Mouse (Mus musculus) monocyte, adult 2 months (primary cell): Measurements from ENCODE around the gene Apol9a.
"Not testable (repeated sequence)": the region's sequence is repeated elsewhere in the genome, so short reads cannot be mapped to it uniquely, and the experiment has no call there.

Source experiments
- DNase-seq, 2 experiments: peaks; one replicate each; pipeline ENCODE4 v3.0.0; 2022; ENCODE audit warnings: low spot score in 2 of 2, low read depth in 1 of 2

Apol9a gene

GRCm38 (mm10) chr15:77411035-77411434 is at the start of gene Apol9a:
TSS of gene Apol9a (minus strand) at chr15:77411135.
- not testable (repeated sequence) for DNase-seq

- not testable (repeated sequence) for DNase-seq
These were observed 39.0 kb upstream of the Apol9a start for GRCm38 (mm10) chr15:77449927-77450326.

- not testable (repeated sequence) for DNase-seq
These were observed 36.5 kb upstream of the Apol9a start, which contains the start of gene Apol7b for GRCm38 (mm10) chr15:77447392-77447791. TSS of gene Apol7b (minus strand) at chr15:77447492.

GRCm38 (mm10) chr15:77445668-77446067 is 34.7 kb upstream of the Apol9a start:
- DNase-seq = not testable (repeated sequence)

GRCm38 (mm10) chr15:77444746-77445145 is 33.8 kb upstream of the Apol9a start:
- not testable (repeated sequence) for DNase-seq

GRCm38 (mm10) chr15:77428690-77429448 is 17.9 kb upstream of the Apol9a start:
- DNase-seq = not testable (repeated sequence)

- not testable (repeated sequence) for DNase-seq
These were observed 12.0 kb upstream of the Apol9a start for GRCm38 (mm10) chr15:77422925-77423324.

GRCm38 (mm10) chr15:77419657-77420056 is 8.7 kb upstream of the Apol9a start:
- not testable (repeated sequence) for DNase-seq

GRCm38 (mm10) chr15:77416655-77417333 is 5.9 kb upstream of the Apol9a start:
- DNase-seq = not testable (repeated sequence)

GRCm38 (mm10) chr15:77415653-77416052 is 4.7 kb upstream of the Apol9a start:
- not testable (repeated sequence) for DNase-seq

GRCm38 (mm10) chr15:77412695-77413094 is 1.8 kb upstream of the Apol9a start:
- not testable (repeated sequence) for DNase-seq

GRCm38 (mm10) chr15:77406370-77406769 is 4.6 kb downstream of the Apol9a start:
- not testable (repeated sequence) for DNase-seq

GRCm38 (mm10) chr15:77399027-77399426 is 11.9 kb downstream of the Apol9a start, which contains the start of gene Apol7a:
TSS of gene Apol7a (minus strand) at chr15:77399110.
- not testable (repeated sequence) for DNase-seq

GRCm38 (mm10) chr15:77397450-77398132 is 13.3 kb downstream of the Apol9a start:
- not testable (repeated sequence) for DNase-seq

- not testable (repeated sequence) for DNase-seq
These were observed 17.1 kb downstream of the Apol9a start for GRCm38 (mm10) chr15:77393832-77394231.

- no peak for DNase-seq
These were observed 23.5 kb downstream of the Apol9a start for GRCm38 (mm10) chr15:77387462-77387861.

- DNase-seq = no peak
These were observed 26.4 kb downstream of the Apol9a start for GRCm38 (mm10) chr15:77384340-77385030.

- DNase-seq = no peak
These were observed 28.1 kb downstream of the Apol9a start for GRCm38 (mm10) chr15:77382880-77383279.

GRCm38 (mm10) chr15:77382271-77382850 is 28.6 kb downstream of the Apol9a start:
- DNase-seq = no peak

- DNase-seq = no peak
These were observed 29.5 kb downstream of the Apol9a start for GRCm38 (mm10) chr15:77381481-77381880.
